Mouse (Mus musculus) megakaryocyte, embryonic 14.5 days (primary cell): ENCODE measurements at regions not wholly inside any gene's neighbourhood (a gene's known extent, or its start where the extent isn't known, plus 50 kb on each side); places are given as distances from the start of the nearest gene placed in this dataset.

ENCODE experiments used
- H3K27me3 ChIP-seq: replicated peaks from 2 replicates; pipeline ENCODE3; 2012; ENCODE audit warnings: inconsistent platforms
- H3K36me3 ChIP-seq: replicated peaks from 2 replicates; pipeline ENCODE3; 2012; ENCODE audit warnings: low read length, inconsistent platforms, mixed read lengths
- H3K4me1 ChIP-seq: 2 replicates; pipeline ENCODE4 v1.6.1; 2012; ENCODE audit warnings: inconsistent platforms
- H3K4me3 ChIP-seq: replicated peaks from 2 replicates; pipeline ENCODE3; 2012; ENCODE audit warnings: moderate library complexity, mild to moderate bottlenecking, inconsistent platforms
- H3K9me3 ChIP-seq: 2 replicates; pipeline ENCODE4 v1.6.1; 2012; ENCODE audit warnings: inconsistent platforms
- FLI1 ChIP-seq: IDR thresholded peaks from 2 replicates; pipeline ENCODE4 v1.6.1; 2012; ENCODE audit warnings: low read length, inconsistent platforms, mixed read lengths
- GATA1 ChIP-seq: IDR thresholded peaks from 3 replicates; pipeline ENCODE4 v1.6.1; 2012; ENCODE audit warnings: mixed read lengths, low read length, inconsistent platforms, borderline replicate concordance

DNA sequence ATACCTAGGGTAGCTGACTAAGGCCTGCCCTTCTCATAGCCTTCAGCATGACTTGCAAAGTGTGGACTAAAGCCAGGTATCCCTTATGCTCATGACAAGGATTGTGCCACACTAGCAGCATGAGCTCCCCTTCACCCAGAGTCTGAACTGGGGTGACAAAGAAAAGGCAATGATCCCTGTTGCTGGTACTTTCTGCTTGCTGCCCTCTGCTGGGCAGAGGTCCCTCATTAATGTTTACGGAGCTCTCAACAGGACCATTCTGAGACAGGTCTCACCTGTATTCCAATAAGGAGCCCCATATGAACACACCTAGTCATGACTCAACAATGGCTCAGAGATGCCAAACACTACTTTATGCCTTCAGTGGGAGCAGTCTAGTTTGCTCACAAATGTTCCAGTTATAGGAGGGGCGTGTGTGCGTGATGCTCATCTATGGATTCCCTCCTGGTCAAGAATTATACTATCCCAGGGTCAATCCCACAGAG lies 52.0 kb upstream of the Shh start:
- H3K4me3 ChIP-seq = no peak overlapping the region
- H3K27me3 ChIP-seq = no peaks in the 10 kb centered on the region
- no peaks in the 10 kb centered on the region for H3K4me1 ChIP-seq
- H3K9me3 ChIP-seq = no peaks in the 10 kb centered on the region
- H3K36me3 ChIP-seq = no peaks in the 10 kb centered on the region
- no peak for TF ChIP-seq GATA1
- no peak for TF ChIP-seq FLI1
